Mouse (Mus musculus) myocyte (in vitro differentiated cells): Measurements from ENCODE around the gene Zfp523. TPM values are rescaled to one million over a fixed set of nuclear protein-coding genes. Genes with fewer than 3 reads are reported as not detected.

Experiments used
- H3K27me3 ChIP-seq: one replicate; pipeline ENCODE4 v1.6.1; 2011; ENCODE audit not compliant: control insufficient read depth, insufficient read depth, insufficient read length
- H3K36me3 ChIP-seq: one replicate; pipeline ENCODE4 v1.6.1; 2011; ENCODE audit not compliant: control insufficient read depth, insufficient read depth
- H3K4me2 ChIP-seq: one replicate; pipeline ENCODE4 v1.6.1; 2011; ENCODE audit warnings: low read depth, control low read depth
- H3K4me3 ChIP-seq: one replicate; pipeline ENCODE4 v1.5.1; 2011; ENCODE audit warnings: mild to moderate bottlenecking, control low read depth, moderate library complexity
- H3K79me2 ChIP-seq: one replicate; pipeline ENCODE4 v1.6.1; 2011; ENCODE audit not compliant: control insufficient read depth, insufficient read depth
- H3ac ChIP-seq: one replicate; pipeline ENCODE4 v1.6.1; 2011; ENCODE audit not compliant: control insufficient read depth, insufficient read length
- CEBPB ChIP-seq: IDR thresholded peaks from 2 replicates; pipeline ENCODE4 v1.6.1; 2011; ENCODE audit warnings: mild to moderate bottlenecking, moderate library complexity; ENCODE audit not compliant: poor library complexity, insufficient read depth, severe bottlenecking
- E2F4 ChIP-seq: IDR thresholded peaks from one replicate; pipeline ENCODE4 v1.6.1; 2011; ENCODE audit warnings: mild to moderate bottlenecking, control low read depth, moderate library complexity; ENCODE audit not compliant: insufficient read depth
- MAX ChIP-seq: IDR thresholded peaks from one replicate; pipeline ENCODE4 v1.6.1; 2011; ENCODE audit warnings: low read depth, mild to moderate bottlenecking, control low read depth
- MYOD1 ChIP-seq, 3 experiments: IDR thresholded peaks; one replicate each; pipeline ENCODE4 v1.6.1; 2011; ENCODE audit warnings: control low read depth in 2 of 3, low read depth in 2 of 3, mild to moderate bottlenecking in 2 of 3, moderate library complexity in 1 of 3; ENCODE audit not compliant: insufficient read length in 2 of 3, control insufficient read depth in 1 of 3
- MYOG ChIP-seq, 3 experiments: IDR thresholded peaks; one replicate each; pipeline ENCODE4 v1.6.1; 2011; ENCODE audit warnings: control low read depth in 2 of 3, low read depth in 2 of 3, mild to moderate bottlenecking in 2 of 3; ENCODE audit not compliant: insufficient read length in 2 of 3, control insufficient read depth in 1 of 3, insufficient read depth in 1 of 3
- POLR2A ChIP-seq: IDR thresholded peaks from one replicate; pipeline ENCODE4 v1.6.1; 2011; ENCODE audit warnings: low read depth, mild to moderate bottlenecking, control low read depth, moderate library complexity; ENCODE audit not compliant: insufficient read length
- POLR2AphosphoS2 ChIP-seq: IDR thresholded peaks from one replicate; pipeline ENCODE4 v1.6.1; 2011; ENCODE audit warnings: low read depth, control low read depth; ENCODE audit not compliant: insufficient read length
- REST ChIP-seq: IDR thresholded peaks from one replicate; pipeline ENCODE4 v1.6.1; 2011; ENCODE audit warnings: mild to moderate bottlenecking, control low read depth, moderate library complexity; ENCODE audit not compliant: insufficient read depth, insufficient read length
- SRF ChIP-seq: IDR thresholded peaks from one replicate; pipeline ENCODE4 v1.6.1; 2011; ENCODE audit warnings: low read depth; ENCODE audit not compliant: control insufficient read depth, insufficient read length
- TCF12 ChIP-seq: IDR thresholded peaks from one replicate; pipeline ENCODE4 v1.6.1; 2011; ENCODE audit warnings: mild to moderate bottlenecking, control low read depth; ENCODE audit not compliant: poor library complexity, insufficient read depth, severe bottlenecking
- TCF3 ChIP-seq: IDR thresholded peaks from one replicate; pipeline ENCODE4 v1.6.1; 2011; ENCODE audit warnings: low read depth, control low read depth; ENCODE audit not compliant: insufficient read length
- USF1 ChIP-seq: IDR thresholded peaks from one replicate; pipeline ENCODE4 v1.6.1; 2011; ENCODE audit warnings: low read depth, mild to moderate bottlenecking, control low read depth, moderate library complexity
- polyA plus RNA-seq: library from polyadenylated mRNA; unstranded; fragments of >200 nt; fragmentation: generic; extraction: Trizol; gene quantifications from one replicate; pipeline ENCODE4 v1.2.1, GENCODE M21; 2012; ENCODE audit warnings: missing spikeins

The Zfp523 gene
- polyA plus RNA-seq, 1 experiment: 32.8 TPM

GRCm38 (mm10) chr17:28141205-28141650 lies 35.7 kb upstream of the Zfp523 start:
- Histone ChIP-seq H3K4me3 (no peak overlapping the region), H3K36me3 (no peaks in the 10 kb centered on the region), H3K79me2 (no peaks in the 10 kb centered on the region), H3K27me3 (peaks cover 94% of the 10 kb centered on the region), H3K4me2 (no peak overlapping the region), H3ac (no peak overlapping the region)
- no peak for TF ChIP-seq CEBPB
- TF ChIP-seq SRF: no peak
- no peak for TF ChIP-seq TCF3
- TF ChIP-seq POLR2AphosphoS2: no peak
- TF ChIP-seq USF1: no peak
- no peak for TF ChIP-seq REST
- no peak for TF ChIP-seq TCF12
- TF ChIP-seq POLR2A: no peak
- no peak for TF ChIP-seq MYOG (IDR thresholded peaks at IDR 0.05; ENCODE audit: control insufficient read depth in 1 of 3, insufficient read depth in 1 of 3, insufficient read length in 2 of 3, low read depth in 2 of 3)
- TF ChIP-seq MYOD1 (IDR thresholded peaks at IDR 0.05; ENCODE audit: control insufficient read depth in 1 of 3, insufficient read length in 2 of 3, low read depth in 2 of 3): no peak

- no peak within 1 kb of the TSS for H3K4me3 ChIP-seq
- H3K36me3 ChIP-seq: no peaks in the 10 kb centered on the region
- H3K79me2 ChIP-seq: no peaks in the 10 kb centered on the region
- no peak within 1 kb of the TSS for H3ac ChIP-seq
- peak within 1 kb of the TSS; percentile 50 for H3K4me2 ChIP-seq
- H3K27me3 ChIP-seq: peaks cover 94% of the 10 kb centered on the region
- TF ChIP-seq E2F4 (no peak), REST (no peak), CEBPB (no peak), POLR2AphosphoS2 (no peak), MYOG (IDR thresholded peaks at IDR 0.05; ENCODE audit: control insufficient read depth in 1 of 3, insufficient read depth in 1 of 3, insufficient read length in 2 of 3, low read depth in 2 of 3) (no peak), TCF3 (no peak), TCF12 (no peak), USF1 (no peak), MYOD1 (IDR thresholded peaks at IDR 0.05; ENCODE audit: control insufficient read depth in 1 of 3, insufficient read length in 2 of 3, low read depth in 2 of 3) (no peak), MAX (no peak), SRF (no peak)
These were observed 34.9 kb upstream of the Zfp523 start, which contains the start of gene Scube3 for GRCm38 (mm10) chr17:28141771-28142699. Scube3 (plus strand) TSS chr17:28142141.

GRCm38 (mm10) chr17:28142700-28143610 lies 34.0 kb upstream of the Zfp523 start:
- peaks cover 94% of the 10 kb centered on the region for H3K27me3 ChIP-seq
- peak overlapping the region; percentile 50 for H3K4me2 ChIP-seq
- H3K36me3 ChIP-seq: no peaks in the 10 kb centered on the region
- no peak overlapping the region for H3ac ChIP-seq
- TF ChIP-seq TCF3: no peak
- TF ChIP-seq TCF12: no peak
- no peak for TF ChIP-seq SRF
- no peak for TF ChIP-seq POLR2AphosphoS2
- TF ChIP-seq REST: no peak
- no peak for TF ChIP-seq MYOD1 (IDR thresholded peaks at IDR 0.05; ENCODE audit: control insufficient read depth in 1 of 3, insufficient read length in 2 of 3, low read depth in 2 of 3)
- no peak for TF ChIP-seq MYOG (IDR thresholded peaks at IDR 0.05; ENCODE audit: control insufficient read depth in 1 of 3, insufficient read depth in 1 of 3, insufficient read length in 2 of 3, low read depth in 2 of 3)
- no peak for TF ChIP-seq MAX
- no peak for TF ChIP-seq POLR2A
- TF ChIP-seq USF1: no peak
- no peak for TF ChIP-seq E2F4
- TF ChIP-seq CEBPB: no peak
- H3K79me2 ChIP-seq: no peaks in the 10 kb centered on the region
- H3K4me3 ChIP-seq: no peak overlapping the region

- Histone ChIP-seq H3ac (no peak overlapping the region), H3K79me2 (no peaks in the 10 kb centered on the region), H3K36me3 (no peaks in the 10 kb centered on the region), H3K27me3 (peaks cover 94% of the 10 kb centered on the region), H3K4me2 (no peak overlapping the region), H3K4me3 (no peak overlapping the region)
- no peak for TF ChIP-seq TCF3
- no peak for TF ChIP-seq MYOG (IDR thresholded peaks at IDR 0.05; ENCODE audit: control insufficient read depth in 1 of 3, insufficient read depth in 1 of 3, insufficient read length in 2 of 3, low read depth in 2 of 3)
- no peak for TF ChIP-seq MAX
- no peak for TF ChIP-seq TCF12
- no peak for TF ChIP-seq MYOD1 (IDR thresholded peaks at IDR 0.05; ENCODE audit: control insufficient read depth in 1 of 3, insufficient read length in 2 of 3, low read depth in 2 of 3)
- TF ChIP-seq SRF: no peak
- no peak for TF ChIP-seq CEBPB
- no peak for TF ChIP-seq E2F4
These were observed 33.2 kb upstream of the Zfp523 start for GRCm38 (mm10) chr17:28143751-28144150.
